Mouse (Mus musculus) ovary, adult 18-20 months (tissue): ENCODE measurements around the gene Insm1.

Source experiments
- DNase-seq: peaks from one replicate; pipeline ENCODE4 v3.0.0; 2022; ENCODE audit warnings: low spot score, mixed read lengths

The Insm1 gene

DNA sequence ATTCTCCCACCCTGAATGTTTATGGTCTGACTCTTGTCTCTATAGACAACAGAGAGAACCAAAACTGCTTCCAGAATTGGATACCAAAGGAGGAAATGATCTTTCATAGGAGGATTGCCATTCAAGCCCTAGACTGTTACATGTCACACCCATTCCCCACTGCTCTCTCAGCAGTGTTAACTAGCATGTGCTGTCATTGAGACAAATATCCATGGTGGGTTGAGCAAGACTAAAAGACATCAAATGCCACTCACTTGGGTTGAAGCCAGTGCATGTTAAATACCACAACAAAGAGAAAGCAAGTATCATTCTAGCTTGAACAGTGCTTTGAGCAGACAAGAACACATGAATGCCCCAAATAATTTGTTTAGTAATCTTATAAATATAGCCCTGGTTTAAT, 41.2 kb downstream of the Insm1 start:
- DNase-seq, result no peak

DNA sequence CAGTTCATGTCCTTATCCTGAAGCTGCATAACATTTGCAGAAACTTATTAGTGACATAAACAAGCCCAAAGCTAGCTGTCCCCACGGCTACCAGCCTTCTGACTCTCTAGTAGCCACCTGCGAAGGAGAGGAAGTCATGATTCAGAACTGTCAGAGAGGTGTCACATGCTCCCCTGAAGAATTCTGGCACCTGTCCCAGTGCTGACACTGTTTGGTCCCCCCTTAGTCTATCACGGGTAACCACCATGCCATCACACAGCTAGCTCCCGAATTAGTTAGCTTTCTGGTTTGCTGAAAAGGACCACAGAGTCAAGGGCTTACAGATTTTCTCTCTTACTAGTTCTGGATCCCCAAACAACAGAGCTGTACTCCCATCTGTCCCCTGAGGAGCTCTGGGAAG, 43.3 kb downstream of the Insm1 start:
- no peak for DNase-seq

DNA sequence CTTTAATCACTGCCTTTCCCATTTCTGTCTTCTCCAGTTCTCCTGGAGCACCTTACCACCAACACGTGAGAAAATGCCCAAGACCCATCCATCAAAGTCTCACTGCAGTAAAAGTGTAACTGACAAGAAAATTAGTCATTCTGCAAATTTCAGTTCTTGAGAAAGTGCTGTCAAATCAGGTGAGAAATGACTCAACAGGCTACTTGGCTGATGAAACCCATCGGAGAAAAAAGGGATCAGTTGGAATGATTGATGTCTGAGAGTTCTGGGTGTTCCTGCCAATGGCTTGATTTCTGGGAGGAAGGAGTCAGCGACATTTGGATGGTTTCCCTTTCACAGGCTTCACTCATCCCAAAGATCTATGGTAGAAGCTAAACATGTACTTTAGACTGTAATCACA, 44.8 kb downstream of the Insm1 start:
- no peak for DNase-seq
